Mouse (Mus musculus) heart, postnatal 4 days (tissue): Measurements from ENCODE around the gene Fgf15. TPM values are rescaled to one million over a fixed set of nuclear protein-coding genes. Genes with fewer than 3 reads are reported as not detected.
"Not testable (repeated sequence)": the region's sequence is repeated elsewhere in the genome, so short reads cannot be mapped to it uniquely, and the experiment has no call there.

ENCODE experiments used
- DNase-seq: peaks from one replicate; pipeline ENCODE4 v3.0.0; 2021
- total RNA-seq, 2 experiments: library from RNA; stranded (reverse); gene quantifications; 2 replicates each; pipeline ENCODE4 v1.2.3; 2021

Fgf15 gene
- total RNA-seq, 2 experiments from 2014 or later, result not detected

GRCm38 (mm10) chr7:144890661-144891060 lies 5.7 kb upstream of the Fgf15 start:
- not testable (repeated sequence) for DNase-seq

DNA sequence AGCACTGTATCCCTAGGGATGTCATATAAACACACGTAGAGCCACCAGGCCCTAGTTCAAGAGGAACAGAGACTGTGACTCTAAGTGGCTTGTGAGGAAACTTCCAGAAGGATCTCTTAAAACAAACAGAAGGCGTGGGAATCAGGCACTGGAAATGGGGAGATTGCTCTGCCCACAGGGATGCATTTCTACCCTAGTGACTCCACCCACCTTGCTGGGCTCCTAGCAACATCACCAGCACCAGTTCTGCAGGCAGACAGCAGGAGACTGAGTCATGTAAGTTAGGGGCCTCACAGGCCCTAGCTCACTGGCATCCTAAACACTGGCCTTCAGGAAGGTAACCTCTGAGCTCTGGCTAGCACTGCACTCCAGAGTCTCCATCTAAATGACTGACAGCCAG lies 4.5 kb upstream of the Fgf15 start:
- DNase-seq, result no peak

DNA sequence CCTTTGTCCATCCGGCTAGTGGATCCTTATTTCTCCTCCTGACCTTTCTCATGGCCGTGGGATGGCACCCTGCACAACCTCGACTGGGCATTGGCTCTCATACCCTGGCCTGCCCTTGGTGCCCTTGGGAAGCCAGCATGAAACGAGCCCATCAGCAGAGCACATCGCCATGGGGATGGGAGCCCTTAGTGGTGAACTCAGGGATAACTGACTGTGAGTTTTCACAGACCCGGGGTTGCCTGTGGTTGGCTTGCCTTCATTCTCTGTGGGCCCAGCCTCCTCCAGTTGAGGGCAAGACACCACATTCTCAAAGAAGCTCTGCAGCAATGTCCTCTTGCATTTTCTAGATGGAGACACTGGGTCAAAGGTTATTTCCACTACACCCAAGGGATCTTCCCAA lies 4.0 kb upstream of the Fgf15 start:
- no peak for DNase-seq

DNA sequence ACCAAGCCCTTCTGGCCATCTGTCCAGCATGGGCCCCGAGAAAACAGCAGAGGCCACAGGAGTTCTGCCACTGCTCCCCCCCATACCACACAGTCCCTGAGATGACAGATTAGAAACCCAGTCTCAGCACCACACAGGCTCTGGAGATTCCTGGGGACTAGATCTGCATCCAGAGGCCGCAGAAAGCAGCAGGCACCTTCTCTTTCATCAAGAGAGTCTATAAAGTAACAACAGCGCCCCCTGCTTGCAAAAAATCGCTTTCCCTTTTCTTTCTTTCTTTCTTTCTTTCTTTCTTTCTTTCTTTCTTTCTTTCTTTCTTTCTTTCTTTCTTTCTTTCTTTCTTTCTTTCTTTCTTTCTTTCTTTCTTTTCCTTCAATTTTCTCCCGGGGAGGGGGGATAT lies 2.1 kb upstream of the Fgf15 start:
- peak; percentile 50 for DNase-seq

DNA sequence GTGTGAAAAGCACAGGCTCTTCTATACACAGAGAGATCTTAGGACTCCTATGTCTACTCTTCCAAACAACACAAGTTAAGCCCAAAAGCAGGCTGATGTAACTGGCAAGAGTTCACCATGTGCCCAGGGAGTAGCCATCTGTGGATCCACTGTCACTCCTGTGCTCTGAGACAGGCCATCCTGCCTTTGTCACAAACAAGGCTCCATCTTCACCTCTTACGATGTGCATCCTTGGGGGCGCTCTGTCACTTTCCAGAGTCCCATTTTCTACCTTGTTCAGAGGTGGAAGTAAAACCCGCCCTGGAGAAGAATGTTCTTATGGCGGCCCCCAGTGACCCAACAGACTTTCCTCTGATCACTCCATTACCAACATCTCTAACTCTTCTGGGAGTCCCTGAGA lies 1.6 kb upstream of the Fgf15 start:
- DNase-seq, result no peak

- peak; percentile 81 for DNase-seq
Measured at GRCm38 (mm10) chr7:144895305-144896111, 823 bp upstream of the Fgf15 start.

DNA sequence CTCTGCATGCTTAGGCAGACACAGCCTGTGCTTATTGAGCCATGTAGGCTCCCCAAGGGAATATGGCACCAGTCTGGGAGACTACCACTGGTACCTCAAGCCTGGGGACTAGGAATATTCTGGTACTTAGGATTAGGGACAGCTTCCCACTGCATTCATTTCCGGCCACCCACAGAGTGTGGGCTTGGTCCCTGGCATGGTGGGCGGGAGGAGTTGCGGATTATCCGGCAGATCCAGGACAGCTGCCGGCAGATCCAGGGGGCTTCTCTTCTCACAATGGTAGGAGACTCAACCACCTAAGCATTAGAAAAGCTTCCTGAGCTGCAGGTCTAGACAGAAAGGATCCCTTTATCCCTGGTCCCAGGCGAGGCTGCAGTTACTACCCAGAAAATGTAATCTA lies 2.2 kb downstream of the Fgf15 start:
- no peak for DNase-seq

DNA sequence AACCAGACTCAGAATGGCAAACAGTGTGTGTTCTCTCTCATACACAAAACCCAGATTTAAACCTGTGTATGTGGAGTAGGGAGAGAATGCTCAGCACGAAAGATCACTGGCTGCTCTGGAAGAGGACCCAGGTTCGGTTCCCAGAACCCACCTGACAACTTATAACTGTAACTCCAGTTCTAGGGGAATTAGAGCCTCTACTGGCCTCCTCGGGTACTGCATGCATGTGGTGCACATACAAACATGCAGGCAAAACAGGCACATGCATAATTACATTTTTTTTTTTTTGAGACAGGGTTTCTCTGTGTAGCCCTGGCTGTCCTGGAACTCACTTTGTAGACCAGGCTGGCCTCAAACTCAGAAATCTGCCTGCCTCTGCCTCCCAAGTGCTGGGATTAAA lies 9.2 kb downstream of the Fgf15 start:
- DNase-seq, result not testable (repeated sequence)

DNA sequence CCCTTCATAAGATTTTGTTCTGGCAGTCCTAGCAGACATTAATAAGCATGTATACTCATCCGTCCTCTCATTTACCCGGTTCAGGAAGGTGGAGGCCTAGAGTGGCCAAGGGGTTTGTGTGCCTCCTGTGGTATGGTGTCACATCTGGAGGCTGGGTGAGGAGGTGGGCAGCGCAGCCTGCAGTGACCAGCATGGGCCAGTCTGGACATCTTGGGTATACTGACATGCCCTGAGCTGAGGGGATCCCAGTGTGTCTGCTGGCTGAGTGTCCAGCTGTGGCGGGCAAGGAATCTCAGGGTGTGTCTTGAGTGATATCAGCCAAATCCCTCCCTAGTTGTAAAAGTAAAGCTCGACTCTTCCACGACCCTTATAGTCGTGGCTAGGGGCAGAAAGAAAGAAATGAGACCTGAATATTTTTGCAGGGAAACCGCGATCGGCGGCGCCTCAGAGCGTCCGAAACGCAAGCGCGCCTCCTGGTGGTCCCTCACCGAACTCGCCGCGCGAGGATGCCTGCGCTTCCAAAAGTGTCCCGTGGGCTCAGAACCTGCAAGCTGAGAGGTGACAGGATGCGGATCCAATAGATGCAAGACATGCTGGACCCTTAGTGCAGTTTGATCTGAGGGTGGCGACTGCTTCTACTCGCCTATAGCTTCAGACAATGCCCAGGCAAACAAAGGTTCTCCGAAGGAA lies 10.5 kb downstream of the Fgf15 start:
- peak; percentile 77 for DNase-seq

- DNase-seq, result no peak
Measured at GRCm38 (mm10) chr7:144907793-144908192, 11.5 kb downstream of the Fgf15 start.

GRCm38 (mm10) chr7:144908705-144909104 lies 12.4 kb downstream of the Fgf15 start:
- no peak for DNase-seq

DNA sequence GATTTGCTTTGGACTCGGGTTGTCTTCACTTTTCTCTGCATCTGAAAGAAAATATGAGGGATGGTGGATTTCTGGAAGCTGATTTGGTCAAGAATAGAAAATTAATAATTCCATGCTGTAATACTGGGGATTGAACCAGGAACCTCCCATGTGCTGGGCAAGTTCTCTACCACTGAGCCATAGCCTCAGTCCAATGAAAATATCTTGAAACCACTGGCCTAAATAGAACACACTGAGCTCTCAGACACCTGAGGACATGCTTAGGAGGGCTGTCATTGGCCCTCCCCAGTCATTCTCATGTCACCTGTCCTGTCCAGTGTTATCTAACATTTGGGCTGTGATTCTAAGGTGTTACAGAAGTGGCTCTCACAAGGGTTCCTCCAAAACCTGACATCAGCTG lies 14.8 kb downstream of the Fgf15 start:
- DNase-seq, result no peak

DNA sequence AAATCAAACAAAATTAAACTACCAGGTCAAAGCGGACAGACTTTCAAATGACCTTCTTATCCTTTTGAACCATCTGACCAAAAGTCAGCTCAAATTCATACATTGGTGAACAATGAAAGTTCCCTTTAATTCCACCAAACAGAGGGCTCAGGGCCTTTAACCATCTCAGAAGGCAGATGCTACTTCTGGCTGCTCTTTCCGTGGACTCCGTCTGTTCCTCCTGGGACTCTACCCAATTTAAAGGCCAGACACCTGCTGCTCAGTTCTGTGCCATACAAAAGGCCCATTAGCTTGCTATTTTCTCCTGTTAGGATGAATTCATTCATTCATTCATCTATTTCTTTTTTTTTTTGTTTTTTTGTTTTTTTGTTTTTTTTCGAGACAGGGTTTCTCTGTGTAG lies 16.6 kb downstream of the Fgf15 start:
- DNase-seq, result no peak

- peak; percentile 40 for DNase-seq
Measured at GRCm38 (mm10) chr7:144914296-144914947, 18.1 kb downstream of the Fgf15 start.

GRCm38 (mm10) chr7:144914948-144915750 lies 18.8 kb downstream of the Fgf15 start, which contains the start of gene LTO1:
LTO1 (plus strand) TSS chr7:144915100.
- peak; percentile 92 for DNase-seq

DNA sequence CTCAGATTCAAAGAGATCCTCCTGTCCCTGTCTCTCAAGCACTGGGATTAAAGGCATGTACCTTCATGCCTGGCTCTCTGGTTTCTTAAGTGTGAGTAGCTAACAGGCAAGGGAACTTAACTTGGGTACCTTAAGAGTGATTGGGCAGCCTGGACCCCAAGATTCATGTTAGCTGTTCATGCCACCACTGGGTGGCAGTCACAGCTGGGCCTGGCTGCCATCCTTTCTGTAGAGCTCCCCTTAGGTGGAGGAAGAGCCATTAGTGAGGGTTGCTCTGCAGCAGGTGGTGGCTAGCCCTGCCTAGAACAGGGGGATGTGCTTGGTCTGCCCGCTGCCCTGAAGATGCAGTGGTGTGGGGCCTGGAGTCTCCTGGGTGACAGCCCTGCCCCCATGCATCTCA lies 22.5 kb downstream of the Fgf15 start:
- DNase-seq, result no peak

GRCm38 (mm10) chr7:144927591-144927990 lies 31.3 kb downstream of the Fgf15 start:
- DNase-seq, result peak; percentile 48

DNA sequence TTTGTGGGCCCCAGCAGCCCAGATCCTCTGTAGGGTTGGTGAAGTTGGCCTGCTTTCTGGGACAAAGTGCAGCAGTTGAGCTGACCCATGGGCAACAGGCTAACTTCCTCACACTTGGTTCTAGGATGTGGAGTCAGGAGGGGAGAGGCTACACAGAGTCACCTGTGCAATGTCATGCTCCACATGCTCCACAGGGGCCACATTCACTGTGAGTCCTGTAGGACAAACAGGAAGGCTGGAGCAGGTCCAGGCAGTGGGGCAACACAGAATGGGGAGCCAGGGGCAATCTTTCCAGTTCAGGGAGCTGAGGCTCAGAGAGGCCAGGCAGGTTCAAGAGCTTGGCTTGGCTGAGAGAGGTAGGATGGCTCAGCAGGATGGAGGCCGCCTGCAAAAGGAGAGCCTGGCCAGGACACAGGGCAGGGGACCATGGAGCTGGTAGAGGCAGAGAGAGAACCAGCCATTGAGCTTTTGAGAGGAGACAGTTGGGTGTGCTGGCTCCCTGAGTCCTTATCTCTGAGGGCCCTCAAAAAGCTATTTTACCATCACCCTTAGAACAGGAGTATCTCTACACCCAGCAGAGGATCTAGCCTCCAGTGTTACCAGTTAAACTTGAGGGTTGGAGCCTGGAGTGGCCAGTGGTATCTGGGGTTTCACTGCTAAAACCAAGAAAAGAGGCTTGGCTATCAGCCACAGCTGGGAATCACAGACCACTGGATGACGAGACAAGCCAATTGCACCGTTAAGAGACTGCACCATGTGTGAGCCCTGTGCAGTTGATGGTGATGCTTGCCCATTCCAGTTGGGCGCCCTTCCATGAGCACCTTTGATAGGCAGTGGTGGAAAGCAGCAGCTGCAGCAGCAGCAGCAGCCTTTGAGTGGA lies 31.9 kb downstream of the Fgf15 start:
- DNase-seq, result no peak

DNA sequence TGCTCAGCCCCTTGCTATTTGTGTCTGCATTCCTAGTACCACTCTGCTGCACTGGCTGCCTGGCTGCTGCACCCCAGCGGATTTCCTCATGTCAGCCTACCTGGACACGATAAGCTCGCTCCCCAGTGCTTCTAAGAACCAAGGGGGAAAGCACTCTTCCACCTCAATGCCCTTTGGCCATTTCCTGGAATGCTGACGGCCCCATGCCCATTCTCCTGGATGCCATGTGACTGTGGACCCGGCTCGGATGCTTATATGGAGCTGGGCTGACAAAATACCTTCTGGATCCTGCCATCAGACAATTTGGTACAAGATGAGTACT lies 32.5 kb downstream of the Fgf15 start:
- no peak for DNase-seq

DNA sequence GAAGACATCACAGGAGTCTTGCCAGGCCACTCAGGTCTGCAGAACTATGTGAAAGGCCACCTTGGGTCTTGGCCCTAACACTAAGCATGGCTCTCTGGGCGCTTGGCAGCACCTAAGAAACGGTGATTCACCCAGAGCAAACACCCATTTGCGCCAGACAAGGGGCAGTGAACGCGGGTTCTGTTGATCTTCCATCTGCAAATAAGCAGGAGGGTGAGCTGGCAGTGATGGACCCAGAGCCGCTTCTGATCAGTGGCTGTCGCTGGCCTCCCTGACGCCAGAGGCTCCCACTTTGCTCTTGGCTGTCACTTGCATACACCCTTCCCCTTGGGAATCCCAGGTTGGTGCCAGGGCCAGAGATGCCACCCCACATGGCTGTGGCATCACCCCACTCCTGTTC lies 33.2 kb downstream of the Fgf15 start:
- no peak for DNase-seq

GRCm38 (mm10) chr7:144929931-144930330 lies 33.6 kb downstream of the Fgf15 start:
- DNase-seq, result no peak

GRCm38 (mm10) chr7:144931778-144932177 lies 35.4 kb downstream of the Fgf15 start:
- peak; percentile 58 for DNase-seq
